Mouse (Mus musculus) forebrain, embryonic 13.5 days (tissue): ENCODE data around the gene Fbxw8. TPM values are rescaled to one million over a fixed set of nuclear protein-coding genes. Genes with fewer than 3 reads are reported as not detected.
A peak's percentile ranks its signal among the peaks of the same experiment; 100 is the strongest.

Source experiments
- ATAC-seq: fragments of 200-750 bp; cut with Nextera tagmentation; 2 replicates; pipeline ENCODE4 v1.8.0; 2017
- H3K27ac ChIP-seq: fragments of 300-500 bp; sonication (generic); 2 replicates; pipeline ENCODE4 v1.5.1; 2015; ENCODE audit warnings: inconsistent platforms, mild to moderate bottlenecking, moderate library complexity
- H3K27me3 ChIP-seq: fragments of 300-500 bp; sonication (generic); 2 replicates; pipeline ENCODE4 v1.6.1; 2015; ENCODE audit warnings: mild to moderate bottlenecking, inconsistent platforms
- H3K36me3 ChIP-seq: fragments of 300-500 bp; sonication (generic); 2 replicates; pipeline ENCODE4 v1.6.1; 2015; ENCODE audit warnings: mild to moderate bottlenecking, inconsistent platforms; ENCODE audit not compliant: poor library complexity, severe bottlenecking
- H3K4me1 ChIP-seq: fragments of 300-500 bp; sonication (generic); 2 replicates; pipeline ENCODE4 v1.6.1; 2015; ENCODE audit warnings: inconsistent platforms
- H3K4me2 ChIP-seq: fragments of 300-500 bp; sonication (generic); 2 replicates; pipeline ENCODE4 v1.6.1; 2015; ENCODE audit warnings: inconsistent platforms, mild to moderate bottlenecking, moderate library complexity
- H3K4me3 ChIP-seq: fragments of 300-500 bp; sonication (generic); 2 replicates; pipeline ENCODE4 v1.5.1; 2015; ENCODE audit warnings: mild to moderate bottlenecking, inconsistent platforms
- H3K9ac ChIP-seq: fragments of 300-500 bp; sonication (generic); 2 replicates; pipeline ENCODE4 v1.6.1; 2015; ENCODE audit warnings: mild to moderate bottlenecking, inconsistent platforms
- H3K9me3 ChIP-seq: fragments of 300-500 bp; sonication (generic); replicated peaks from 2 replicates; pipeline ENCODE4 v1.6.1; 2016; ENCODE audit warnings: inconsistent platforms
- WGBS: fragments of 180-500 bp; shearing (Covaris S2); methylation state at CpG from one replicate; pipeline ENCODE4 v1.1.7; 2015; 5-methylcytosine and 5-hydroxymethylcytosine counted together
- polyA plus RNA-seq: library from polyadenylated mRNA; unstranded; fragments of >200 nt; fragmentation: Nextera tagmentation; extraction: Ambion mirVana; gene quantifications from 2 replicates; pipeline ENCODE4 v1.2.1, GENCODE M21; 2015

The Fbxw8 gene
- polyA plus RNA-seq, 1 experiment from 2014 or later, result 23.5 TPM

- ATAC-seq, result no peak
- no peak overlapping the region for H3K4me3 ChIP-seq
- H3K9ac ChIP-seq, result no peak overlapping the region
- H3K4me2 ChIP-seq, result no peak overlapping the region
- H3K27me3 ChIP-seq, result no peaks in the 10 kb centered on the region
- H3K27ac ChIP-seq, result no peak overlapping the region
- peaks cover 52% of the 10 kb centered on the region for H3K4me1 ChIP-seq
- no peaks in the 10 kb centered on the region for H3K9me3 ChIP-seq
- H3K36me3 ChIP-seq, result peaks cover 54% of the 10 kb centered on the region
- 77% methylated on average over 4 of the region's 4 CpGs for WGBS
Measured at GRCm38 (mm10) chr5:118067572-118067971, 87.7 kb downstream of the Fbxw8 start.

- Histone ChIP-seq H3K4me1 (peaks cover 48% of the 10 kb centered on the region), H3K27ac (no peak overlapping the region)
- WGBS, result 50% methylated on average over 5 of the region's 5 CpGs
Measured at GRCm38 (mm10) chr5:118066828-118067227, 88.4 kb downstream of the Fbxw8 start.

GRCm38 (mm10) chr5:118065516-118066255, 89.6 kb downstream of the Fbxw8 start:
- 84% methylated on average over 19 of the region's 19 CpGs for WGBS
- H3K9ac ChIP-seq, result no peak overlapping the region
- no peak for ATAC-seq
- H3K4me2 ChIP-seq, result no peak overlapping the region
- H3K27ac ChIP-seq, result no peak overlapping the region
- H3K4me1 ChIP-seq, result peaks cover 48% of the 10 kb centered on the region
- H3K9me3 ChIP-seq, result no peaks in the 10 kb centered on the region
- peaks cover 56% of the 10 kb centered on the region for H3K36me3 ChIP-seq
- H3K27me3 ChIP-seq, result no peaks in the 10 kb centered on the region
- no peak overlapping the region for H3K4me3 ChIP-seq

More at GRCm38 (mm10) chr5:118066828-118067227, 88.4 kb downstream of the Fbxw8 start:
- no peak overlapping the region for H3K4me3 ChIP-seq
- H3K9ac ChIP-seq, result no peak overlapping the region
- no peak overlapping the region for H3K4me2 ChIP-seq
- no peaks in the 10 kb centered on the region for H3K27me3 ChIP-seq
- ATAC-seq, result no peak
- no peaks in the 10 kb centered on the region for H3K9me3 ChIP-seq
- peaks cover 49% of the 10 kb centered on the region for H3K36me3 ChIP-seq

- H3K4me1 ChIP-seq, result peaks cover 48% of the 10 kb centered on the region
- no peaks in the 10 kb centered on the region for H3K27me3 ChIP-seq
- peak; percentile 33; the same call in 1 of the 2 replicates for ATAC-seq
- H3K4me2 ChIP-seq, result no peak overlapping the region
- H3K4me3 ChIP-seq, result no peak overlapping the region
- H3K27ac ChIP-seq, result peak overlapping the region; percentile 74
- H3K36me3 ChIP-seq, result peaks cover 45% of the 10 kb centered on the region
- peak overlapping the region; percentile 0; the same call in 1 of the 2 replicates for H3K9ac ChIP-seq
- no peaks in the 10 kb centered on the region for H3K9me3 ChIP-seq
- WGBS, result 7% methylated on average over 10 of the region's 10 CpGs
Measured at GRCm38 (mm10) chr5:118064284-118064901, 90.9 kb downstream of the Fbxw8 start.

- Histone ChIP-seq H3K27ac (0 out of 2 replicates have a peak overlapping the region, but pooled peaks have one; percentile 74), H3K4me2 (no peak overlapping the region), H3K9ac (no peak overlapping the region), H3K27me3 (no peaks in the 10 kb centered on the region), H3K36me3 (peaks cover 35% of the 10 kb centered on the region), H3K4me3 (no peak overlapping the region), H3K9me3 (no peaks in the 10 kb centered on the region), H3K4me1 (peaks cover 49% of the 10 kb centered on the region)
- 67% methylated on average over 8 of the region's 8 CpGs for WGBS
- peak; percentile 26; the same call in 1 of the 2 replicates for ATAC-seq
Measured at GRCm38 (mm10) chr5:118063181-118063621, 92.1 kb downstream of the Fbxw8 start.

- H3K9ac ChIP-seq, result no peak overlapping the region
- peaks cover 53% of the 10 kb centered on the region for H3K4me1 ChIP-seq
- H3K27ac ChIP-seq, result no peak overlapping the region
- H3K36me3 ChIP-seq, result peaks cover 21% of the 10 kb centered on the region; the same call in 1 of the 2 replicates
- ATAC-seq, result no peak
- WGBS, result 96% methylated on average over 18 of the region's 18 CpGs
- no peaks in the 10 kb centered on the region for H3K9me3 ChIP-seq
- H3K4me2 ChIP-seq, result no peak overlapping the region
- no peaks in the 10 kb centered on the region for H3K27me3 ChIP-seq
- H3K4me3 ChIP-seq, result no peak overlapping the region
Measured at GRCm38 (mm10) chr5:118061391-118061790, 93.9 kb downstream of the Fbxw8 start.

GRCm38 (mm10) chr5:118059646-118060045, 95.6 kb downstream of the Fbxw8 start:
- H3K27ac ChIP-seq, result no peak overlapping the region
- H3K27me3 ChIP-seq, result no peaks in the 10 kb centered on the region
- H3K4me1 ChIP-seq, result peaks cover 36% of the 10 kb centered on the region
- no peaks in the 10 kb centered on the region for H3K9me3 ChIP-seq
- H3K4me2 ChIP-seq, result no peak overlapping the region
- H3K36me3 ChIP-seq, result peaks cover 7% of the 10 kb centered on the region; the same call in 1 of the 2 replicates
- ATAC-seq, result no peak
- WGBS, result 83% methylated on average over 9 of the region's 9 CpGs
- H3K9ac ChIP-seq, result no peak overlapping the region
- no peak overlapping the region for H3K4me3 ChIP-seq

GRCm38 (mm10) chr5:118058858-118059257, 96.4 kb downstream of the Fbxw8 start:
- Histone ChIP-seq H3K27ac (no peak overlapping the region), H3K9me3 (no peaks in the 10 kb centered on the region), H3K4me3 (no peak overlapping the region), H3K27me3 (no peaks in the 10 kb centered on the region), H3K9ac (no peak overlapping the region), H3K4me2 (no peak overlapping the region), H3K36me3 (peaks cover 7% of the 10 kb centered on the region; the same call in 1 of the 2 replicates), H3K4me1 (peaks cover 28% of the 10 kb centered on the region)
- no peak for ATAC-seq
- WGBS, result 92% methylated on average over 10 of the region's 10 CpGs

- no peaks in the 10 kb centered on the region for H3K27me3 ChIP-seq
- H3K4me2 ChIP-seq, result no peak overlapping the region
- no peak overlapping the region for H3K4me3 ChIP-seq
- H3K4me1 ChIP-seq, result peaks cover 19% of the 10 kb centered on the region
- peak overlapping the region; percentile 32; the same call in 1 of the 2 replicates for H3K27ac ChIP-seq
- peaks cover 4% of the 10 kb centered on the region; the same call in 1 of the 2 replicates for H3K9me3 ChIP-seq
- 0 out of 2 replicates have a peak overlapping the region, but pooled peaks have one; percentile 26 for H3K9ac ChIP-seq
- 39% methylated on average over 8 of the region's 8 CpGs for WGBS
- H3K36me3 ChIP-seq, result peaks cover 7% of the 10 kb centered on the region; the same call in 1 of the 2 replicates
- ATAC-seq, result peak; percentile 61
Measured at GRCm38 (mm10) chr5:118057508-118058111, 97.7 kb downstream of the Fbxw8 start.

GRCm38 (mm10) chr5:118053205-118053604, 102.1 kb downstream of the Fbxw8 start:
- H3K9me3 ChIP-seq, result peaks cover 4% of the 10 kb centered on the region; the same call in 1 of the 2 replicates
- ATAC-seq, result no peak
- no peak overlapping the region for H3K4me3 ChIP-seq
- peaks cover 18% of the 10 kb centered on the region for H3K4me1 ChIP-seq
- no peak overlapping the region for H3K9ac ChIP-seq
- no peaks in the 10 kb centered on the region for H3K27me3 ChIP-seq
- no peak overlapping the region for H3K4me2 ChIP-seq
- H3K27ac ChIP-seq, result no peak overlapping the region
- no peaks in the 10 kb centered on the region for H3K36me3 ChIP-seq
- 93% methylated on average over 2 of the region's 2 CpGs for WGBS

- H3K27me3 ChIP-seq, result no peaks in the 10 kb centered on the region
- no peak for ATAC-seq
- peaks cover 4% of the 10 kb centered on the region; the same call in 1 of the 2 replicates for H3K9me3 ChIP-seq
- no peak overlapping the region for H3K4me3 ChIP-seq
- WGBS, result 81% methylated on average over 8 of the region's 8 CpGs
- H3K9ac ChIP-seq, result 0 out of 2 replicates have a peak overlapping the region, but pooled peaks have one; percentile 16
- peaks cover 7% of the 10 kb centered on the region for H3K4me1 ChIP-seq
- no peaks in the 10 kb centered on the region for H3K36me3 ChIP-seq
- H3K4me2 ChIP-seq, result no peak overlapping the region
- no peak overlapping the region for H3K27ac ChIP-seq
Measured at GRCm38 (mm10) chr5:118051981-118052662, 103.1 kb downstream of the Fbxw8 start.
